Mouse (Mus musculus): ENCODE data around the gene Gm49711.
"Not testable (repeated sequence)": the region's sequence is repeated elsewhere in the genome, so short reads cannot be mapped to it uniquely, and the experiment has no call there.

Gene Gm49711

GRCm38 (mm10) chr16:92064801-92065200 is 6.7 kb downstream of the Gm49711 start:
- DNase-seq = no peak

- DNase-seq = no peak
Observed at GRCm38 (mm10) chr16:92070338-92070737, 12.2 kb downstream of the Gm49711 start.

GRCm38 (mm10) chr16:92076797-92077196 is 18.7 kb downstream of the Gm49711 start:
- DNase-seq = no peak

- no peak for DNase-seq
Observed at GRCm38 (mm10) chr16:92083771-92084453, 25.8 kb downstream of the Gm49711 start.

- no peak for DNase-seq
Observed at GRCm38 (mm10) chr16:92089225-92089624, 31.1 kb downstream of the Gm49711 start.

- DNase-seq = no peak
Observed at GRCm38 (mm10) chr16:92091876-92092275, 33.8 kb downstream of the Gm49711 start.

- DNase-seq = no peak
Observed at GRCm38 (mm10) chr16:92098351-92099051, 40.4 kb downstream of the Gm49711 start.

- DNase-seq = no peak
Observed at GRCm38 (mm10) chr16:92099598-92099997, 41.5 kb downstream of the Gm49711 start.

- no peak for DNase-seq
Observed at GRCm38 (mm10) chr16:92100111-92100510, 42.0 kb downstream of the Gm49711 start.

GRCm38 (mm10) chr16:92102115-92102514 is 44.0 kb downstream of the Gm49711 start:
- no peak for DNase-seq

- not testable (repeated sequence) for DNase-seq
Observed at GRCm38 (mm10) chr16:92102931-92103330, 44.8 kb downstream of the Gm49711 start.

- no peak for DNase-seq
Observed at GRCm38 (mm10) chr16:92103572-92104331, 45.6 kb downstream of the Gm49711 start.

- no peak for DNase-seq
Observed at GRCm38 (mm10) chr16:92104332-92104590, 46.1 kb downstream of the Gm49711 start.

GRCm38 (mm10) chr16:92104951-92105350 is 46.8 kb downstream of the Gm49711 start:
- no peak for DNase-seq

GRCm38 (mm10) chr16:92105631-92106030 is 47.5 kb downstream of the Gm49711 start:
- no peak for DNase-seq

GRCm38 (mm10) chr16:92107346-92107745 is 49.2 kb downstream of the Gm49711 start:
- no peak for DNase-seq

- DNase-seq = no peak
Observed at GRCm38 (mm10) chr16:92114706-92115241, 56.7 kb downstream of the Gm49711 start.

- DNase-seq = peak; percentile 56
Observed at GRCm38 (mm10) chr16:92115611-92116421, 57.7 kb downstream of the Gm49711 start.

GRCm38 (mm10) chr16:92117337-92118209 is 59.5 kb downstream of the Gm49711 start:
- no peak for DNase-seq

- DNase-seq = no peak
Observed at GRCm38 (mm10) chr16:92119013-92119515, 60.9 kb downstream of the Gm49711 start.

- no peak for DNase-seq
Observed at GRCm38 (mm10) chr16:92120899-92121531, 62.9 kb downstream of the Gm49711 start.
